Mouse (Mus musculus): ENCODE results near the gene Ttc3.

Gene Ttc3

DNA sequence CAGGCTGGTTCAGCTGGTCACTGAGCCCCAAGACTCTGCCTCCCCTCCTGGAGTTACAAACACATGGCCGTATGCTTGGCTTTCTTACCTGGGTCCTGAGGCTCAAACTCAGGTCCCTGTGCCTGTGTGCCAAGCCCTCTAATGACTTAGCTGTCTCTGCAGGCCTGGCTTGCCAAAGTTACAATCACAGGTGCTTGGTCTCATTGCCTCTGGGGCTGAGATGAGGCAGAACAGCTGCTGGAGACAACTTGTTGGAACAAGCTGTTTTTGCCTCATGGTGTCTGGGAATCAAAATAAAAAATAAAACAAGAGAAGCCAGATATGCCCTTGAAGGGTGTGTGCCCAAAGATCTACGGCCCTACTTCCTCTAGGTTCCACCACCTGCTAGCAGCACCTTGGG lies 21.6 kb upstream of the Ttc3 start:
- H3K27me3 ChIP-seq (ENCODE audit: control insufficient read depth, insufficient read depth, low read length, poor library complexity, severe bottlenecking), result no peaks in the 10 kb centered on the region
- DNase-seq (ENCODE audit: low read depth, low spot score), result no peak
- H3K36me3 ChIP-seq (ENCODE audit: control insufficient read depth, insufficient read depth, low read length, poor library complexity, severe bottlenecking), result no peaks in the 10 kb centered on the region

DNA sequence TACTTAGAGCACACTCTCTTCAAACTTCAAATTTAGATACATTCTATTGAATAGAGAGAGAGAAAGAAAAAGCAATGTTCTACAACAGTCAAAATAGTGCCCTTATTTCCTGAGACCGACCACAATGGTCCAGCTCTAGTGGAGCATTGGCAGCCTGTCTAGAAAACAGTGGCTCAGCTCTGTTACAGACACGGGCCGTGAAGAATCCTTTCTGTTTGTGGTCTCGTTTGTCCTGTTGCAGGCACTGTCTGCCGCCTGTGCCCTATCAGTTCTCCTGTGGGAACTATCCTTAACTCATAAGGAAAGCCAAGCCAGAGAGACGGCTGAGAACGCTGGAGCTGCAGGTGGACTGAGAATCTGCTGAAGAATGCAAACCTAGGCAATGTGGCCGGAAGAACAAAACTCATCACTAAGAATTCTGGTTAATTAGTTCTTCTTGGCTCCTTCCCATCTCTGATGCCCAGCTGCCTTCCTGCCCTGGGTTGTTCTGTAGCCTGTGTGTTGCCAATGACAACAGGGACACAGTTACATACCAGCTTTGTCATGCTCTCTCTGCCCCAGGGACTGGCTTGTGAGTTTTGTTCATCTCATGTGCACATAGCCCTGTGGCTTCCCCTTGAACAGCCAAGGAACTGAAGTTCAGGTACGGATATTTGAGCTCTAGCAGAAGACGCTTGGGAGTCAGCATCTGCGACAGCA lies 20.7 kb upstream of the Ttc3 start:
- Histone ChIP-seq H3K36me3 (ENCODE audit: control insufficient read depth, insufficient read depth, low read length, poor library complexity, severe bottlenecking) (no peaks in the 10 kb centered on the region), H3K27me3 (ENCODE audit: control insufficient read depth, insufficient read depth, low read length, poor library complexity, severe bottlenecking) (no peaks in the 10 kb centered on the region)
- peak; percentile 27 for DNase-seq (ENCODE audit: low read depth, low spot score)

DNA sequence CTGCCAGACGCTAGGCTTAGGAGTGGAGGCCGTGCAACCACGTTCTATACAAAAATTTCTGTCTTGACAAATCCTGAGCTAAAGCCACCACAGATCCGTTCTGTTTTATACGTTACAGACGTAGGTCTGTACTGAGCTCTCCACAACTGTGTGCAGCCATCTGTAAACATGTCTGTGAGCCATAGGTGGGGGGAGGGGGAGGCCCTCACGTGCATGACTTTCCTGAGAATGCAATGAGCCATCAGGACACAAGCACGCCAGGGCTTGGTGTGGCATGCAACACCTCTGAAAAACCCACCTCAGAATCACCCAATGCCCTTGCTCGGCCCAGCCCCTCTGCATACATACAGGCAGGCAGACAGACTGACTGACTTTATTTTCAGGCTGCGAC lies 20.1 kb upstream of the Ttc3 start:
- no peak for DNase-seq (ENCODE audit: low read depth, low spot score)
- no peaks in the 10 kb centered on the region for H3K27me3 ChIP-seq (ENCODE audit: control insufficient read depth, insufficient read depth, low read length, poor library complexity, severe bottlenecking)
- H3K36me3 ChIP-seq (ENCODE audit: control insufficient read depth, insufficient read depth, low read length, poor library complexity, severe bottlenecking), result no peaks in the 10 kb centered on the region

DNA sequence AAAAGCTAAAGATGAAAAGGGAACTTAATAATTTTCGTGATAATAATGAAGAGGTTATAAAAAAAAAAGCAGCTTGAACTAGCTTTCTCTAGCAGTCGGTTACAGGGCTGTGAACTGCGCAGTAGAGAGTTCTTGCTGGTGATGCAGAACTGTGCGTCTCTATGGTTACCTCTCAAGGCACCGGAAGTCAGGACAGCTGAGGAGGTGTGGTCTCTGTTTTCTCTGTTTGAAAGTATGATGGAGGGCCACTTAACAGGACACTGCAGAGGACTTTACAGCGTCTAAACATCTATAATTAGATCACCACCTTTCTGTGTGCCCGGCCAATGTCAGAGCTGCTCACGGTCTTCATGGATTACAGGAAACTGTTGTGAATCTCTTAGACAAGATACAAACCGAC lies 16.0 kb upstream of the Ttc3 start:
- peak; percentile 78 for DNase-seq (ENCODE audit: low read depth, low spot score)
- Histone ChIP-seq H3K27me3 (ENCODE audit: control insufficient read depth, insufficient read depth, low read length, poor library complexity, severe bottlenecking) (no peaks in the 10 kb centered on the region), H3K36me3 (ENCODE audit: control insufficient read depth, insufficient read depth, low read length, poor library complexity, severe bottlenecking) (no peaks in the 10 kb centered on the region)

DNA sequence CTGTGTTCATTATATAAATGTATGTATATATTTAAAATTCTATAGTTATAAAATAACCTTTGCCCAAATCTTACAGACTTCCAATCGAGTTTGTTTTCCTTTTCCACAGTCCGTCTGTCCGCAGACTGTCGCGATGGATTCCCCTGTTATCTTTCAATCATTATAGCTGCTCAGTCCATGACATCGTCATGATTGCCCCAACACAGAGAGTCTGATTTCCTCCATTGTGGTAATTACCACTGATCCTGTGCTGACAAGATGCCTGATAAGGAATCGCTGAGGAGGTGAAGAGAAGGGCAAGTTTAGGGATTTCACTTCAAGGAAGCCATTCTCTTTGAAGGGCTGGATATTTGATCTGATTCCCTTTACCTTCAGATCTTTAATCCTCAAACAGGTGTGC lies 14.4 kb upstream of the Ttc3 start:
- Histone ChIP-seq H3K36me3 (ENCODE audit: control insufficient read depth, insufficient read depth, low read length, poor library complexity, severe bottlenecking) (no peaks in the 10 kb centered on the region), H3K27me3 (ENCODE audit: control insufficient read depth, insufficient read depth, low read length, poor library complexity, severe bottlenecking) (no peaks in the 10 kb centered on the region)
- DNase-seq (ENCODE audit: low read depth, low spot score), result no peak

DNA sequence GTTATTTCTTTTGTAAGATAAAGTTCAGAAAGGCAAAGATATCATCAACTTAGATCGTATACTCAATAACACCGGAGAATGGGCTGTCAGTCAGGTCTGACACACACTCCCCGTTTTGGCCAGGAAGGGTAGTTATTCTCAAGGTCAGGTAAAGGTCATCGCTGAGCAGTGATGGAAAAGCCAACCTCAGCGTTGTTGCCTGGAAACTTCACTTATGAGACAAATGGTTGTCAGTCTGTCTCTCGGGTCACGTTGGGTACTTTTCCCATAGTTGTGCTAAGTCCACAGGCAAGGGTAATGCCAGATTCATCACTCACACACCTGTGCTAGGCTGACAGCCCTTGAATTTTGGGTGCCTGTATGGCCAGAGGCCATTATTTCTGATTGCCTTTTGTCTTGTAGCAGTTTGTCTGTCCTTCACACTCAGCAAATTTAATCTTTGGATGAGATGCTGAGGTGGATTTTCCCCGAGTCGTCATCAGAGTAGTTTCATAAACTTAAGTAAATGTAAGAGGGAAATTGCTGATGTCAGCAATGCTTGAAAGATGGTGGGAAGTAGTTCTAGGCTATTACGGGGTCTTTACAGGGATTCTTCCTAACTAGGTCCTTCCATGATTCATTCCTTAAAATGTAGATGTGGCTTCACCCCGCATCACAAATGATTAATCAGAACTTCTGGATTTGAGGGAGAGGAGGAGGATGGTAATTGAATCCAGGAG lies 13.5 kb upstream of the Ttc3 start:
- Histone ChIP-seq H3K27me3 (ENCODE audit: control insufficient read depth, insufficient read depth, low read length, poor library complexity, severe bottlenecking) (no peaks in the 10 kb centered on the region), H3K36me3 (ENCODE audit: control insufficient read depth, insufficient read depth, low read length, poor library complexity, severe bottlenecking) (no peaks in the 10 kb centered on the region)
- DNase-seq (ENCODE audit: low read depth, low spot score), result no peak

DNA sequence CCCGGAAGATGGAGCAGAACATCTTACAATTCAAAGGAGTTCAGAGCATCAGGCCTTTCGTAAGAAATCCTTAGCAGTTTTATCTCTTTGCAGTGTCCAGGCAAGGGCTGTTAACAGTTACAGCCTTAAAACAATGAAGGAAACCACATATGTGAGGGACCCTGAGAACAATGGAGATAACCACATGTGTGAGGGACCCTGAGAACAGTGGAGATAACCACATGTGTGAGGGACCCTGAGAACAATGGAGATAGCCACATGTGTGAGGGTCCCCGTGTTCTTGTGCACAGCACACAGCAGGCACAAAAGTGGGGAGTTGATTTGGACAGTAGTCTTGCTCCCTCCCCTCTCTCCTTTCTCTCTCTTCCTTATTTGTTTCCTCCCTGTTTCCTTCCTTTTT lies 12.3 kb upstream of the Ttc3 start:
- H3K27me3 ChIP-seq (ENCODE audit: control insufficient read depth, insufficient read depth, low read length, poor library complexity, severe bottlenecking), result no peaks in the 10 kb centered on the region
- no peak for DNase-seq (ENCODE audit: low read depth, low spot score)

DNA sequence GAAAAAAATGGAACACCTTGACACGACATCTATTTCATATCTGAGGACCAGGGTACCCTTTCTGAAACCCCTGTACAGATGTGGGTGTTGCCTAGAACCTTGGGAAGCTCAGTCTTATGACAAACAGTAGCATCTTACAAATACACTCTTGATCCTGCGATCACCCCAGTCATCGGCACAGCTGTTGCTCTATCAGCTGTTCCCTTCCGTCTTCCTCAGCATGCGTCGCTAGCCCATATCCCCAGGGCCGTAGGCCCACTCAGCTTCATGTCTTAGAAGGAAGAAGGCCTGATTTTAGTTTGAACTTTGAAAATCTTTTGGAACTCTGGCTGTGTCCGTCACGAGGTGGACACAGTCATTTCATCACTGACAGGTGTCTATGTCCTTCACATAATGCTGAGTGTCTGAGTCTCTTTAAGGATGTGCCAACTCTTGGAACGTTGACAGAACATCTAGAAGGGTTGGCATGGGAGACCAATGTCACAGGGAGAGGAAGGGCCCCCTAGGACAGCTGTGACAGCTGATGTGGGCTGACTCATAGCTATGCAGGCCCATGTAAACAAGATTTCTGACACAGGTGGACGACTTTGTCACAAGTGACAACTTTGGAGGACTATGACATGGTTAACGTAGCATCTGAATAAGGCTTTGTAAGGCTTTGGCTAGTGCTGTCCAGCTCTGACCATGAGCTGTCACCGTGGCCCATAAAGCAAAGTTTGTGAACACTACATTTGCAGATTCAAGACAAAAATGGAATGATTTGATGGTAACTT lies 9.7 kb upstream of the Ttc3 start:
- Histone ChIP-seq H3K27me3 (ENCODE audit: control insufficient read depth, insufficient read depth, low read length, poor library complexity, severe bottlenecking) (no peaks in the 10 kb centered on the region), H3K36me3 (ENCODE audit: control insufficient read depth, insufficient read depth, low read length, poor library complexity, severe bottlenecking) (no peaks in the 10 kb centered on the region)
- no peak for DNase-seq (ENCODE audit: low read depth, low spot score)

More for the DNA sequence above, 12.3 kb upstream of the Ttc3 start:
- no peaks in the 10 kb centered on the region for H3K36me3 ChIP-seq (ENCODE audit: control insufficient read depth, insufficient read depth, low read length, poor library complexity, severe bottlenecking)

DNA sequence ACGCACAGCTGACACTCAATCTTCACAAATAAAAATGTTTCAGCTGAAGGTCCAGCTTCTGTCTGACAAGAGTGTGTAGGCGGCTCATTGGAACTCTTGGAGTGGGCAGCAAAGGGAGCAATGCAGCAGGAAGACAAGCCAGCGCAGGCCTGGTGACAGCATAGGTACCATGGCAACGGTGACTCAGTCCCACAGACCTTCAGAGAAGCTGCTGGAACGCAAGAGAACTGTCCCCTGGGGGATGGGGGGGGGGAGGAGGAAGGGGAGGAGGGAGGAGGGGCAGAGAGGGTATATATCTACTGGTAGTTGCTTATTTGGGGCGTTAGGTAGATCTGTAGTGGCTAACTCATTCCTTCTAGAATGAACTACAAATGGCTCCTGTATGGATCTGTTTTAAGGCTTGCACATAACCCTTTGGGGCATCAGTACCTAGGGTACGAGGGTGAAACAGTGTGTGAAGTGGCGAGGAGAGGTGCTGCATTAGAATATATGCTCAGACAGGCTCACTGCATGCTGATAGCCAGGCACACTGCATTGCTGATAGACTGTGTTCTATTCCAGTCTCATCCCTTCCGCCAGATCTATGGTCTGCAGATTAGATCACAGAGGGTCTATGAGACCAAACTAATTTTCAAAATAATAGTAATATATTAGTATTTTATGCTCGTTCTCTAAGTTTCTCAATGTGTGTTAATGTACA lies 8.1 kb upstream of the Ttc3 start:
- H3K27me3 ChIP-seq (ENCODE audit: control insufficient read depth, insufficient read depth, low read length, poor library complexity, severe bottlenecking), result no peaks in the 10 kb centered on the region
- peak; percentile 29 for DNase-seq (ENCODE audit: low read depth, low spot score)
- H3K36me3 ChIP-seq (ENCODE audit: control insufficient read depth, insufficient read depth, low read length, poor library complexity, severe bottlenecking), result 0 out of 2 replicates have a peak, but pooled peaks cover 3% of the 10 kb centered on the region

DNA sequence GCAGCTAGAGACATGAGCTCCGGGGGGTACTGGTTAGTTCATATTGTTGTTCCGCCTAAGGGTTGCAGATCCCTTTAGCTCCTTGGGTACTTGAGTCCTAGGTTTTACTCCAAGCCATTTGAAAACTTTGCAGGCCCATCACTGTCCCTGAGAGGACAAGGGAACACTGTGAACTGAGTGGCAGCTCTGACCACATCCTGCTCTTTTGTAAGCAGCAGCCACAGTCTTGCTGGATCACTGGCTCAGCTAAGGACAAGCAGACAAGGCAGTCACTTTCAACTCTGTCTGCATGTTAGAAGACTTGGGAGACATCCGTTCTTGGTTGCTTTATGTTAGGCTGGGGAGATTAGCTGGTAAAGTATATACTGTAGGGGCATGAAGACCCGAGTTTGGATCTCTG lies 6.6 kb upstream of the Ttc3 start:
- no peak for DNase-seq (ENCODE audit: low read depth, low spot score)
- 0 out of 2 replicates have a peak, but pooled peaks cover 3% of the 10 kb centered on the region for H3K36me3 ChIP-seq (ENCODE audit: control insufficient read depth, insufficient read depth, low read length, poor library complexity, severe bottlenecking)

DNA sequence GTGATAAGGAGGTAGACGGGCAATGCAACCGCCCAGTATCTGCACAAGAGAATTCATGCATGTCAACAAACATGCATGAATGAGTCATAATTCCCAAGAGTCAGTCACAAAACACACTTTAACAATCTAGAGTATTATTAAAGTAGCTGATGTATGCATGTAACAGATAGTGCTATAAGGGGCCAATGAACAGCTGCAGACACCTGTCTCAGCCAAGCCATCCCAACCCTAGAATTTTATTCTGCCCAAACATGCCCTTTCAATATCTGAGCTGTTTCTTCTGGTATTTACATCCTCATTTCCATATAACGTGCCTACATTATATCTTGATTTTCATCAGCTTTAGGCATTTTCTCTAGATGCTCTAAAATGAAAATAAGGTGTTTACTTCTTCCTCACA lies 5.0 kb upstream of the Ttc3 start:
- Histone ChIP-seq H3K27me3 (ENCODE audit: control insufficient read depth, insufficient read depth, low read length, poor library complexity, severe bottlenecking) (no peaks in the 10 kb centered on the region), H3K36me3 (ENCODE audit: control insufficient read depth, insufficient read depth, low read length, poor library complexity, severe bottlenecking) (0 out of 2 replicates have a peak, but pooled peaks cover 3% of the 10 kb centered on the region)
- DNase-seq (ENCODE audit: low read depth, low spot score), result no peak

More for the DNA sequence above, 6.6 kb upstream of the Ttc3 start:
- H3K27me3 ChIP-seq (ENCODE audit: control insufficient read depth, insufficient read depth, low read length, poor library complexity, severe bottlenecking), result no peaks in the 10 kb centered on the region

DNA sequence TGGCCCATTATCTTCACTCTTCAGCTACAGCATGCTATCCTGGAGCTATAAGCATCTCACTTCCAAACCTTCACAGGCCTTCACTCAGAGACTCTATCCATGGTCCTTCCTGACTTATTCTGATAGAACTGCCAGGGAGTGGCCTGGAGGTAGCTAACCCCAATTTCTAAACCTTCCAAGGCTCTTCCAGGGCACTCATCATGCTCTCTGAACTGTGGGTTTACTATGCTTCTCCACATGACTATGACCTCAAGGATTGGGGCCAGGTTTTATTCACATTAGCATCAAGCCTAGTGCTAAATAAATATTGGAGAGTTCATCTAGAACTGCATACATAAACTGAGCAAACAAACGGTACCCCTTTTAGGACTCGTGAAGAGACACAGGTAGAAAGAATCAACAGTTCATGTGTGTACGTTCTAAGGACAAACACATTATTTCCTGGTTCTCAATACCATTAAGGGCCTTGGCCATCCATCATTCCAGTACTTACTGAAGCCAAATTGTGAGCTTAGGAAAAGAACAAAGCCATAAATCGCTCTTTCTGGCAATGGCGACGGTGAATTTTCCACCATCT lies 734 bp upstream of the Ttc3 start:
- no peak for DNase-seq (ENCODE audit: low read depth, low spot score)
- Histone ChIP-seq H3K27me3 (ENCODE audit: control insufficient read depth, insufficient read depth, low read length, poor library complexity, severe bottlenecking) (no peaks in the 10 kb centered on the region), H3K36me3 (ENCODE audit: control insufficient read depth, insufficient read depth, low read length, poor library complexity, severe bottlenecking) (0 out of 2 replicates have a peak, but pooled peaks cover 3% of the 10 kb centered on the region)

DNA sequence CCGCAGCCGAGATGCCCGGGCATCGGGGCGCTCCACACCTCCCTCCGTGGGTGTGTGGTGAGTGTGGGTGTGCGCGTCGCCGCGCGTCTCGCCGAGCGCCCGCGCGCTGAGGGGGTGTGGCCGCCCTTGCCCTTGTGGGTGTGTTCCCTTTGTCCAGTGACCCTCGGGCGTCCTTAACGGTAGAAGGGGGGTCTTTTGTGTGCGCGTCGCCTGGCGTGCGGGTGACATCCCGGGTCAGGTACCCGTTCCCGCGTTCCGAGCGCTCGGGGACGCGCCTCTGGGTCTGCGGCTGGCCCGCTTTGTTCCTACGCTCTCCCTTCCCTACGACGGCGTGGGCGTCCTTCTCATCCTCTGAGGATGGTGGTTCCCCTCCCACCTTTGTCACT lies 490 bp downstream of the Ttc3 start:
- no peaks in the 10 kb centered on the region for H3K27me3 ChIP-seq (ENCODE audit: control insufficient read depth, insufficient read depth, low read length, poor library complexity, severe bottlenecking)
- DNase-seq (ENCODE audit: low read depth, low spot score), result peak; percentile 83
- 0 out of 2 replicates have a peak, but pooled peaks cover 3% of the 10 kb centered on the region for H3K36me3 ChIP-seq (ENCODE audit: control insufficient read depth, insufficient read depth, low read length, poor library complexity, severe bottlenecking)

DNA sequence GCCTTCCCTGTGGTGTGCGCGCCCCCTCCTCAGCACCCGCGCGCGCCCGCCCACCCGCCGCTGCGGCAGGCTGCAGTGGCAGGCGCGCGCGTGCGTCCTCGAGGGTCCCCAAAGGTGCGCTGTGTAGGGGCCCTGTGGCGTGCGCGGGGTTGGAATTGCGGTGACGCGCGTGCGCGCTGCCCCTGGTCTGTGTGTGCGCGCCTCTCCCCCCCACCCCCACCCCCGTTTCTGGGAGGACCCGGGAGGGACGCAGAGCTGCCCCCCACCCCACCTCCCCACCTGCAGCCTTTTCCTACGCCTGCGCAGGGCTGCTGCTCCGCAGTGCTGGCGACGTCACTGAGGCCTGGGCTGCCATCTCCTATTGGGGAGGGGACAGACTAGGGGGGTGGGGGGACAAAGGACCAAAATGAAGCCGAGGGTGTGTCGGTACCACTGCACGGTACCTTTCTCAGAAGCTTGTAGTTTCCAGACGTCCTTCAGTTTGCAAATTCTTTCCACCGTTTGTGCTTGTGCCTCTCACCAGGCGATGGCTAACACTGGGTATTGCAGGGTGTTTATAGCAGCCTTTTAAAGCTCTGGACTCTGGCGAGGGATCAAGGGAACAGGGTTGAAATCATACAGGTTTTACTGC lies 998 bp downstream of the Ttc3 start, which contains the start of gene Pigp:
TSS of gene Pigp (minus strand) at position 542 of the 631 bp plus-strand sequence.
- no peaks in the 10 kb centered on the region for H3K27me3 ChIP-seq (ENCODE audit: control insufficient read depth, insufficient read depth, low read length, poor library complexity, severe bottlenecking)
- peak; percentile 58 for DNase-seq (ENCODE audit: low read depth, low spot score)

More for the DNA sequence above, 998 bp downstream of the Ttc3 start, which contains the start of gene Pigp:
- 0 out of 2 replicates have a peak, but pooled peaks cover under 1% of the 10 kb centered on the region for H3K36me3 ChIP-seq (ENCODE audit: control insufficient read depth, insufficient read depth, low read length, poor library complexity, severe bottlenecking)

Measured in splenic B cell, adult 2 months (primary cell).